Mouse (Mus musculus) embryonic fibroblast, embryonic 13.5 days (primary cell): ENCODE measurements around the gene Samm50. TPM values are rescaled to one million over a fixed set of nuclear protein-coding genes. Genes with fewer than 3 reads are reported as not detected.

Source experiments
- H3K27ac ChIP-seq: 2 replicates; pipeline ENCODE4 v1.5.1; 2012; ENCODE audit warnings: low read length, control low read depth, inconsistent platforms; ENCODE audit not compliant: insufficient read depth
- H3K4me1 ChIP-seq: 2 replicates; pipeline ENCODE4 v1.6.1; 2011; ENCODE audit warnings: low read length; ENCODE audit not compliant: control insufficient read depth, insufficient read depth
- H3K4me3 ChIP-seq: 2 replicates; pipeline ENCODE4 v1.5.1; 2011; ENCODE audit warnings: mild to moderate bottlenecking, control low read depth, low read length; ENCODE audit not compliant: insufficient read depth
- CTCF ChIP-seq: IDR thresholded peaks from 2 replicates; pipeline ENCODE4 v1.5.1; 2011; ENCODE audit warnings: mild to moderate bottlenecking, control low read depth, low read length, moderate library complexity, borderline replicate concordance; ENCODE audit not compliant: insufficient read depth
- POLR2A ChIP-seq: IDR thresholded peaks from 2 replicates; pipeline ENCODE4 v1.6.1; 2011; ENCODE audit warnings: low read depth, mild to moderate bottlenecking, control low read depth, low read length, moderate library complexity
- polyA plus RNA-seq: library from polyadenylated mRNA; stranded (reverse); fragments of >200 nt; gene quantifications from 2 replicates; pipeline ENCODE4 v1.2.4, GENCODE M21; 2011; ENCODE audit warnings: low read depth; ENCODE audit not compliant: missing spikeins, insufficient read length

Samm50 gene
- polyA plus RNA-seq, 1 experiment: 69.0 TPM

DNA sequence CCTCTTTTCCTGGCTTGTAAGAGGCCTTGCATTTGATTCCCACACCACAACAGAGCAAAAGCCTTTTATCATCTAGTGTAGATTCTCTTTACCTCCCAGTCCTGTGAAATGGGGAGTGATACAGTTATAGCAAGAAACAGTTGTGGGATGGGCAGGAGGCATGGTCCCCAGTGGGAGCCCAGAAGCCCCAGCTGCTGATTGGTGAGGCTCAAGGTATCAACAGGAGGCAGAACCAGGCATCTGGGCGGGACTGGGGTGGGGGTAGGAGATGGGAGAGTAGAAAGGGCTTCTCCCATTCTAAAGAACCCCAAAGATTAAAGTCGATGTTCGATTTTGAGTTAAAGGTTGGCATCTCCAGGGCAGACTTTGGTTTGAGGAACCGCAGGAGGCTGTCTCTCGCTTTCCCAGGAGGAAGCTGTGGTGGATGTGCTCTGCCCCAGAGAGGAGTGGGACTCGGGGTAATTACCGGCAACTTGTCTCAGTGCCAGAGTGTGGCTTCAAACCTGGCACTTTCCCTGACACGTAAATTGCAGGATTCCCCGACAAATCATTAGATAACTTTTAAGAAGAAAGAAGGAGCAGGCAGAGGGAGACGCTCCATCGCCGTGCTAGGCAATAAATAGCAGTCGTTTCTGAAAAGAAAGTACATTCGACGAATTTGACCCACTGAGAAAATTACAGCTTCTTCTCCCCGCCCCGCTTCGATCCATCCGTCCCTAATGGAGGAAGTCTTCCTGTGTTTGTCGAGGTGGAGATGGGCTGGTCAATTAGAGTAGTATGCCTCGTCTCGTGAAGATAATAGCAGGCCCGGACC lies 26.1 kb downstream of the Samm50 start:
- TF ChIP-seq POLR2A: no peak
- TF ChIP-seq CTCF: no peak
- no peak overlapping the region for H3K27ac ChIP-seq
- peaks cover 6% of the 10 kb centered on the region; the same call in 1 of the 2 replicates for H3K4me1 ChIP-seq
- H3K4me3 ChIP-seq: no peak overlapping the region

DNA sequence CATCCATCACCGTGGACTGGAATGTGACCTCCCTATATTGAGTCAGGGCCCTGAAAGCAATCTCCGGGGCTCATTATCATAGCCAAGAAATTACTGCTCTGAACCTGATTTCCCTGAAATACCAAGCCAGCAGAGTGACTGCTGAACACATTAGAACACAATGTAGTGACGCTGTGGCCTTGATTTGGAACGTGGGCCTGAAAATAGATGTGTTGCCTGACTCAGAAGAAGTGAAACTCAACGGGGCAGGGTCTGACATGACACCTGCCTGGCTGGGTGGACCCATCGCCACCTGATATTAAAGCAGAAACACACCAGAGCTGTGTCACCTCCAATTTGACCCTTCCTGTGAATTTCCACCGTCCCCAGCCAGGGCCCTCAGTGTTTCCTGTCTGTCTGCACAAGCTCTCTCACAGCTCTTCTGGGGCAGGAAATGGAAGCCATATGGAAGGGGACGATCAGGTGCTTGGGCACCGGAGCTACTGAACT lies 26.8 kb downstream of the Samm50 start:
- no peak overlapping the region for H3K4me3 ChIP-seq
- TF ChIP-seq POLR2A: no peak
- TF ChIP-seq CTCF: no peak
- no peak overlapping the region for H3K27ac ChIP-seq
- peaks cover 6% of the 10 kb centered on the region; the same call in 1 of the 2 replicates for H3K4me1 ChIP-seq

DNA sequence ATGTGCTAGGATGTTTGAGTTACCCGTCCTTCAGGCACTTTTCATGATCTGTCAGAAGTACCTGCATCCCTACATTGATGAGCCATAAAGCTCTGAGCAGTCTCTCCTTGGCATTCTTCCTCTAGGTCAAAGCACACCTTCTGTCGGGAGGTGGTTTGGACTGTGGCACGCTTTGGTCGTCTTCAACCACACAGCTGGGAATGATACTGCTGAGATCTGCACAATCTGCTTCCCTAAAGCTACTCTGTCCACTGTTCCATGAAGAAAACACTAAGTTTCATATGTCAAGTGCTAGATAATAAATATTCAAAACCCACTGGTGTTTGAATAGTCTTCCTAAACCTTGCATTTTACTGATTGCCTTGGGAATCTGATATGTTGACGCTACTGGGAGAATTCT lies 29.5 kb downstream of the Samm50 start:
- TF ChIP-seq CTCF (no peak), POLR2A (no peak)
- H3K4me1 ChIP-seq: peaks cover 6% of the 10 kb centered on the region; the same call in 1 of the 2 replicates
- H3K27ac ChIP-seq: no peak overlapping the region
- H3K4me3 ChIP-seq: no peak overlapping the region

GRCm38 (mm10) chr15:84223423-84223822 lies 31.4 kb downstream of the Samm50 start:
- TF ChIP-seq CTCF (no peak), POLR2A (no peak)
- no peak overlapping the region for H3K27ac ChIP-seq
- H3K4me1 ChIP-seq: peaks cover 6% of the 10 kb centered on the region; the same call in 1 of the 2 replicates
- H3K4me3 ChIP-seq: no peak overlapping the region

DNA sequence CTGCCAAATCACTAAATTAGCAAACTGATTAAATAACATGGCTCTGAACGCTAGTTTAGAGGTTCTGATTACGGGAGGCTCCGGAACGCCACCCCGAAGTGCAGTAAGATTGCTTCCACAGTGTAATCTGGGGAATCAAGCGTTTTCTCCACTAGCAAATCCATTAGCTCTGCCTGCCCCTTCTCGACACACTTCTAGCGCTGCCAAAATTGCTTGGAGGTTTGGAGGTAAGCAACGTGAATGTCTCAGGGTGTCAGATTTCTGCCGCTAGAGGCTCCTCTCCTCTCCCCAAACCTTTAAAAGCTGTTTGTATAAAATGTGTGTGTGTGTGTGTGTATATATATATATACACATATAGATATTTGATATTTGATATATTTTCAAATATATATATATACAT lies 32.7 kb downstream of the Samm50 start:
- Histone ChIP-seq H3K27ac (no peak overlapping the region), H3K4me3 (no peak overlapping the region), H3K4me1 (peaks cover 2% of the 10 kb centered on the region; the same call in 1 of the 2 replicates)
- TF ChIP-seq CTCF (no peak), POLR2A (no peak)

DNA sequence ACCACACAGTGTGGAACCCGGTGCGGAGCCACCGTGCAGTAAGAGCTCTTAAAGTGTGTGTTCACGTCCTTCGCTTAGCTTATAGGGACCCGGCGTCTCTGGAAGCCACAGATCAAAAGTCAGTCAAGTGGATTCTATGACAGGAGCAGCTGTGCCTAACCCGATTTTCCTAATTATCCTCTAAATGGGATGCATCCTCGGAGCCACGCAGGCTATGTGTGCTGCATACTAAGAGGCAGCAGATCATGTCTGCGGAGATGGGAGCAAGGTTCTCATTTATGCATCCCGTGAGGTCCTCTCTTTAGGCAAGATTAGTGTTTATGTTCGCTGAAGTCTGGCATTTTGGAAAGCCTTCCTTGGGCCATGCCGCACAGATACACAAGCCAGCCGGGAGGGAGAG lies 34.9 kb downstream of the Samm50 start:
- H3K4me1 ChIP-seq: peaks cover 5% of the 10 kb centered on the region
- no peak overlapping the region for H3K27ac ChIP-seq
- H3K4me3 ChIP-seq: no peak overlapping the region
- no peak for TF ChIP-seq CTCF
- TF ChIP-seq POLR2A: no peak

- no peak overlapping the region for H3K4me3 ChIP-seq
- no peak overlapping the region for H3K27ac ChIP-seq
- H3K4me1 ChIP-seq: peaks cover 7% of the 10 kb centered on the region; the same call in 1 of the 2 replicates
- TF ChIP-seq POLR2A (no peak), CTCF (no peak)
These were observed 38.6 kb downstream of the Samm50 start for GRCm38 (mm10) chr15:84230661-84231060.

DNA sequence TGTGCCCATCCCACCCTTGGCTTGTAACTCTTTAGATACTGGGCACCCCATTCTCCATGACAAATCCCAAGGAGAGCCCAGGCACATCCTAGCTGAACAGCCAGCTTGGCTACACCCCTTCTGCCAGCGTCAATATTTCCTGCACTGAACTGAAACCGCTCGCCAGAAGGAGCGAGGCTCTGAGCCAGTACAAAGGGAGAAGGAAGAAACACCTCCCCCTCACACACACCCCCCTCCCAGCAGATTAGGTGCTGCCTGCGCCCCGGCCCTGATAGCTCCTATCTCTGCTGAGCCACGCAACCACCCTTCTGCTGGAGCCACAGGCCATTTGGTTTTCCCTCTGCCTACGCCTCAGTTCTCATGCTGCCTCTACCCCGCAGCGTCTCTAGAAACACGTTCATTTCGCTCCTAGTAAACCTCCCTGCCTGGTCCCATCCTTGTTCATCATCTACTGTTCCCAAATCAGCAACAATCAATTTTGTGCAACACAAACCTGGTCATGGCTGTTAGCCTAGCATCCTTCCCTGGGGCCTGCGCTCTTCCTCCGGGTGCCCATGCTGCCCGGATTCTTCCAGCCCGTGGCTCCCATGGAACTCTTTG lies 39.2 kb downstream of the Samm50 start:
- H3K27ac ChIP-seq: no peak overlapping the region
- H3K4me3 ChIP-seq: peak overlapping the region; percentile 54
- peaks cover 7% of the 10 kb centered on the region; the same call in 1 of the 2 replicates for H3K4me1 ChIP-seq
- TF ChIP-seq POLR2A (no peak), CTCF (no peak)

- Histone ChIP-seq H3K27ac (no peak within 1 kb of the TSS), H3K4me1 (peaks cover 7% of the 10 kb centered on the region; the same call in 1 of the 2 replicates), H3K4me3 (peak within 1 kb of the TSS; percentile 54)
- TF ChIP-seq POLR2A: no peak
- no peak for TF ChIP-seq CTCF
These were observed 39.9 kb downstream of the Samm50 start, which contains the start of gene Parvb for GRCm38 (mm10) chr15:84231721-84232561. Parvb (plus strand) TSS chr15:84232043.
